Mouse (Mus musculus) C2C12 (cell line): ENCODE data around the gene Hsd11b2.

Experiments
- CTCF ChIP-seq: IDR thresholded peaks from one replicate; pipeline ENCODE4 v1.5.1; 2011; ENCODE audit not compliant: control insufficient read depth, insufficient read depth, insufficient read length
- MYOG ChIP-seq: IDR thresholded peaks from one replicate; pipeline ENCODE4 v1.6.1; 2011; ENCODE audit not compliant: control insufficient read depth, insufficient read length; ENCODE audit errors: extremely low read depth

DNA sequence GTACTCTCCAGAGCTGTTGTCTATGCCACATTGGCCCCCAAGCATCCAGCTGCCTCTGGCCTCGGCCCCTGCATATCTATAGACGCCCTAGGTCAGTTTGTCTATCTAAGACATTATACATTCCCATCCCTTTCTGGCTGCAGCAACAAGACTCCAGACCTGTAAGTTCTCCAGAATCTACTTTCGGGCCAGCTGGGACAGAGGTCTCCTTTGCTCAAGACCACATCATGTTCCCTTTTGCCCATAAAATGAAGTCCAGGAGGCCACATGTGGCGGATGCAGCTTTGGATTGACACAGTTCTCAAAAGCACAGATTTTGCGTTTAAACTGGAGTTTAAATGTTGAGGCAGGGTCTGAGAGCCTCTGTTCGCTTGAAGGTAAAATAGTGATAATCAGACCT lies 4.4 kb upstream of the Hsd11b2 start:
- no peak for TF ChIP-seq MYOG
- TF ChIP-seq CTCF, result no peak
